Mouse (Mus musculus): ENCODE results near the gene Cdhr3. TPM values are rescaled to one million over a fixed set of nuclear protein-coding genes. Genes with fewer than 3 reads are reported as not detected.

Gene Cdhr3
- polyA plus RNA-seq (2012; ENCODE audit: low replicate concordance), result not detected in 2 replicates

DNA sequence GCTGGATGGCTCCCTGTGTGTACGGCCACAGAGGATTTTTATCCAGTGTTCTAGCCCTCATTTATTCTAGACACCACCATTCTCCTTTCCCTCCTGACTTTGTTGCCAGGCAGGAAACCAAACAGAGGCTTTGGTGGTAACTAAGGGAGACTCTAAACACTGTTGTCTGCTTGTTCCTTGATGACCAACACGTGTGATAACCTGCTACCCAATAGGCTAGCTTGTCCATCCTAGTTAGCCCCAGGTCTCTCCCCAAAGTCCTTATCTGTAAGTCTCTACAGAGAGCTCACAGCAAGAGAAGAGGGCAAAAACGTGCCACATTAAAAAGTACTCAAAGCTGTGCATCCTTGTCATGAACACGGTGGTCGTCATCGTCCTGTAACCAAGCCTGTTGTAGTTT, at the start of gene Cdhr3:
Gene Cdhr3, minus strand, starts transcription at position 101 of the 400 bp plus-strand sequence.

Other genes with a start within 250 kb of the Cdhr3 start
- 7.5 and 13.9 TPM in 2 replicates for gene Sypl, start 139.0 kb downstream of the Cdhr3 start, polyA plus RNA-seq (2012; ENCODE audit: low replicate concordance)
- gene Atxn7l1, start 54.8 kb upstream of the Cdhr3 start, polyA plus RNA-seq (2012; ENCODE audit: low replicate concordance), result 38.8 and 47.9 TPM in 2 replicates

All from hematopoietic multipotent progenitor cell, adult 10-12 weeks (in vitro differentiated cells).